Mouse (Mus musculus): ENCODE results near the gene Tex44. TPM values are rescaled to one million over a fixed set of nuclear protein-coding genes. Genes with fewer than 3 reads are reported as not detected.

Gene Tex44
- polyA plus RNA-seq, 2 experiments, result not detected

GRCm38 (mm10) chr1:86443386-86444172 lies 17.4 kb downstream of the Tex44 start:
- Histone ChIP-seq H3K9ac (ENCODE audit: low read depth, low read length, severe bottlenecking) (peak overlapping the region; percentile 75), H3K36me3 (ENCODE audit: control insufficient read depth, insufficient read depth, low read length) (no peaks in the 10 kb centered on the region), H3K27ac (replicated peaks; ENCODE audit: low read depth, low read length) (peak overlapping the region; percentile 100), H3K9me3 (ENCODE audit: control insufficient read depth, low read length) (no peaks in the 10 kb centered on the region), H3K4me1 (ENCODE audit: control insufficient read depth, insufficient read depth, low read length) (peaks cover 30% of the 10 kb centered on the region), H3K27me3 (ENCODE audit: control insufficient read depth, insufficient read depth, low read length) (no peaks in the 10 kb centered on the region), H3K4me3 (replicated peaks; ENCODE audit: low read length) (peak overlapping the region; percentile 37; the same call in 1 of the 2 replicates), H3K4me2 (replicated peaks; ENCODE audit: low read depth, low read length, severe bottlenecking) (peak overlapping the region; percentile 95)
- no peak for TF ChIP-seq POLR2A (IDR thresholded peaks at IDR 0.05; ENCODE audit: borderline replicate concordance, extremely low read depth, insufficient read depth, insufficient read length)
- ATAC-seq (ENCODE audit: low FRiP score, low read depth) (no peak), DNase-seq (ENCODE audit: low spot score) (no peak)
- 51% methylated on average over 8 of the region's 8 CpGs for WGBS

- Histone ChIP-seq H3K9me3 (ENCODE audit: control insufficient read depth, low read length) (no peaks in the 10 kb centered on the region), H3K27ac (replicated peaks; ENCODE audit: low read depth, low read length) (peak overlapping the region; percentile 70), H3K4me1 (ENCODE audit: control insufficient read depth, insufficient read depth, low read length) (peaks cover 22% of the 10 kb centered on the region), H3K4me2 (replicated peaks; ENCODE audit: low read depth, low read length, severe bottlenecking) (0 out of 2 replicates have a peak overlapping the region, but pooled peaks have one; percentile 15), H3K27me3 (ENCODE audit: control insufficient read depth, insufficient read depth, low read length) (no peaks in the 10 kb centered on the region), H3K36me3 (ENCODE audit: control insufficient read depth, insufficient read depth, low read length) (no peaks in the 10 kb centered on the region), H3K9ac (ENCODE audit: low read depth, low read length, severe bottlenecking) (no peak overlapping the region), H3K4me3 (replicated peaks; ENCODE audit: low read length) (no peak overlapping the region)
- DNase-seq (ENCODE audit: low spot score), result peak; percentile 58
- ATAC-seq (ENCODE audit: low FRiP score, low read depth), result no peak
- TF ChIP-seq POLR2A (IDR thresholded peaks at IDR 0.05; ENCODE audit: borderline replicate concordance, extremely low read depth, insufficient read depth, insufficient read length), result no peak
- WGBS, result 42% methylated on average over 13 of the region's 13 CpGs
Observed at GRCm38 (mm10) chr1:86447596-86448171, 21.6 kb downstream of the Tex44 start.

DNA sequence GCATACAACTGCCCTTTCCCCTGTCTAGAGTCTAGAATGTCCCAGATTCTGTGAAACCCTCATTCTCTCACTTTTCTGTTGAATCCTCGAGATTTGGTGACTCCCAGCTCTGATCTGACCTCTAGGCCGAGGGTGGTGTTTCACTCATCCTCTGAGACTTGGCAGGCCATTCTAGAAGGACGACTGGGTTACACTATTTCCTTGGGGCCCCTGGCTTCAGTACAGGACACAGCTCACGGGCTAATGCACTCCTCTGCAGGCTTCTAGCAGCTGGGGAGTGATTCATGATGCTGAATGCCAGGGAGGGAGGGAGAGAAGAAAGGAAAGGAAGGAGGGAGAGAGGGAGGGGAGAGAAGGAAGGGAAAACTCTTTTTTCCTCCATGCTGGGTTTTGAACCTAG lies 22.1 kb downstream of the Tex44 start:
- Histone ChIP-seq H3K9me3 (ENCODE audit: control insufficient read depth, low read length) (no peaks in the 10 kb centered on the region), H3K36me3 (ENCODE audit: control insufficient read depth, insufficient read depth, low read length) (no peaks in the 10 kb centered on the region), H3K4me2 (replicated peaks; ENCODE audit: low read depth, low read length, severe bottlenecking) (no peak overlapping the region), H3K27me3 (ENCODE audit: control insufficient read depth, insufficient read depth, low read length) (no peaks in the 10 kb centered on the region), H3K4me1 (ENCODE audit: control insufficient read depth, insufficient read depth, low read length) (peaks cover 18% of the 10 kb centered on the region), H3K27ac (replicated peaks; ENCODE audit: low read depth, low read length) (peak overlapping the region; percentile 70), H3K4me3 (replicated peaks; ENCODE audit: low read length) (no peak overlapping the region), H3K9ac (ENCODE audit: low read depth, low read length, severe bottlenecking) (no peak overlapping the region)
- DNase-seq (ENCODE audit: low spot score), result no peak
- no peak for TF ChIP-seq POLR2A (IDR thresholded peaks at IDR 0.05; ENCODE audit: borderline replicate concordance, extremely low read depth, insufficient read depth, insufficient read length)
- no peak for ATAC-seq (ENCODE audit: low FRiP score, low read depth)
- 26% methylated on average over 4 of the region's 4 CpGs for WGBS

- Histone ChIP-seq H3K9me3 (ENCODE audit: control insufficient read depth, low read length) (no peaks in the 10 kb centered on the region), H3K9ac (ENCODE audit: low read depth, low read length, severe bottlenecking) (no peak overlapping the region), H3K4me1 (ENCODE audit: control insufficient read depth, insufficient read depth, low read length) (peaks cover 11% of the 10 kb centered on the region), H3K36me3 (ENCODE audit: control insufficient read depth, insufficient read depth, low read length) (no peaks in the 10 kb centered on the region), H3K27me3 (ENCODE audit: control insufficient read depth, insufficient read depth, low read length) (no peaks in the 10 kb centered on the region), H3K4me2 (replicated peaks; ENCODE audit: low read depth, low read length, severe bottlenecking) (no peak overlapping the region), H3K27ac (replicated peaks; ENCODE audit: low read depth, low read length) (no peak overlapping the region), H3K4me3 (replicated peaks; ENCODE audit: low read length) (no peak overlapping the region)
- no peak for TF ChIP-seq POLR2A (IDR thresholded peaks at IDR 0.05; ENCODE audit: borderline replicate concordance, extremely low read depth, insufficient read depth, insufficient read length)
- WGBS, result 41% methylated on average over 6 of the region's 6 CpGs
- ATAC-seq (ENCODE audit: low FRiP score, low read depth), result no peak
- DNase-seq (ENCODE audit: low spot score), result peak; percentile 46
Observed at GRCm38 (mm10) chr1:86449966-86450365, 23.8 kb downstream of the Tex44 start.

DNA sequence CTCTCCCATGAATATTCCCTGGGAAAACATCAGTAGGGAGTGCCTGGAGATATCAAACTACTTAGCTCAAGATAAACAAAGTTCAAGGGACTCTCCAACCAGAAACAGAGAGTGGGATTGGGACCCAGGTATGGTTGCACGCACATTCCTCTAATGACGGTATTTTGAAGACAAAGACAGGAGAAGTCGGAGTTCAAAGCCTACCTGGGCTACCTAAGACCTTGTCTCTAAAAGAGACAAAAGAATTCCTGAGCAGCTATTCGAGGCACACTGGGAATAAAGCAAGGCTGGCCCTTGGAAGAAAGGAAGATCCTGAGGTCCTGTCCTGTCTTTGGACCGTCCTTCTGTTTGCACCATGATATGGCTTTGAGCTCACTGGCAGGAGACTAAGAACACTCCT lies 26.6 kb downstream of the Tex44 start:
- no peaks in the 10 kb centered on the region for H3K9me3 ChIP-seq (ENCODE audit: control insufficient read depth, low read length)
- ATAC-seq (ENCODE audit: low FRiP score, low read depth) (no peak), DNase-seq (ENCODE audit: low spot score) (no peak)
- no peaks in the 10 kb centered on the region for H3K27me3 ChIP-seq (ENCODE audit: control insufficient read depth, insufficient read depth, low read length)
- H3K9ac ChIP-seq (ENCODE audit: low read depth, low read length, severe bottlenecking), result no peak overlapping the region
- peaks cover 7% of the 10 kb centered on the region for H3K4me1 ChIP-seq (ENCODE audit: control insufficient read depth, insufficient read depth, low read length)
- 79% methylated on average over 5 of the region's 5 CpGs for WGBS
- H3K4me2 ChIP-seq (replicated peaks; ENCODE audit: low read depth, low read length, severe bottlenecking), result no peak overlapping the region
- H3K4me3 ChIP-seq (replicated peaks; ENCODE audit: low read length), result no peak overlapping the region
- H3K27ac ChIP-seq (replicated peaks; ENCODE audit: low read depth, low read length), result no peak overlapping the region
- no peaks in the 10 kb centered on the region for H3K36me3 ChIP-seq (ENCODE audit: control insufficient read depth, insufficient read depth, low read length)
- TF ChIP-seq POLR2A (IDR thresholded peaks at IDR 0.05; ENCODE audit: borderline replicate concordance, extremely low read depth, insufficient read depth, insufficient read length), result no peak
